Mouse (Mus musculus): Measurements from ENCODE around the gene Slc38a3. TPM values are rescaled to one million over a fixed set of nuclear protein-coding genes. Genes with fewer than 3 reads are reported as not detected.

Gene Slc38a3
- polyA plus RNA-seq, 1 experiment: 10.6 TPM

DNA sequence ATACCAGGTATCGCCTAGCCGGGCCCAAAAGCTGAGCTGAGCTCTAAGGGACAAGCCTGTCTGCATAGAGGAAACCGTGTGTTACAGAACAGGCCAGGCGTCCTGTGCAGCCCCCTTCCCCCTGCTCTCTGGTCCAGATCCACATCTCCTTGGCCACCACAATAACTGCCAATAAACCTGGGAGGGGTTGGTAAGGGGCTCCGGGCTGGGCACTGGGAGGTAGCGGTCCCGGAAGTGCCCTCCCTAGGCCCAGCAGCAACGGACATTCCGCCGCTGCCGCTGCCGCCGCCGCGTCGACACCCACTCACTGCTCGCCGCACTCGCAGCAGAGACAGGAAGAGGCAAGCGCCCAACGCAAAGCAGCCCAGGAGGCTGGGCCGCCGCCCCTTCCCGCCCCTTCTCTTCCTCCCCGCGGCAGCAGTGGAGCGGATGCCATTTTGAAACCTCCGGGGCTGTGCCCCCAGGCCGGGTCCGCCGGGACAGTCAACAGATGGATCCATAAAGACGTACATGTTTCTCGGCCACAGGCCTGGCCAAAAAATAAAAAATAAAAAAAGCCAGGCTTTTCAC is 36.2 kb downstream of the Slc38a3 start:
- TF ChIP-seq CTCF (IDR thresholded peaks at IDR 0.05; ENCODE audit: extremely low read depth, insufficient read depth, insufficient read length, insufficient replicate concordance): no peak
- TF ChIP-seq POLR2A (IDR thresholded peaks at IDR 0.05; ENCODE audit: low read depth, low read length): peak; percentile 58
- DNase-seq (ENCODE audit: low read depth in 1 of 2, low spot score in 2 of 2): peak; percentile 65 to 87
- H3K36me3 ChIP-seq (ENCODE audit: control insufficient read depth, insufficient read depth, low read length): peaks cover 7% of the 10 kb centered on the region; the same call in 1 of the 2 replicates
- peaks cover 47% of the 10 kb centered on the region; the same call in 1 of the 2 replicates for H3K4me1 ChIP-seq (ENCODE audit: control insufficient read depth, insufficient read depth, insufficient read length)
- H3K27me3 ChIP-seq (ENCODE audit: control insufficient read depth, insufficient read depth, low read length): no peaks in the 10 kb centered on the region
- H3K4me3 ChIP-seq (ENCODE audit: extremely low read depth, insufficient read depth, insufficient read length): peak overlapping the region; percentile 99
- H3K27ac ChIP-seq (ENCODE audit: insufficient read depth, low read length): peak overlapping the region; percentile 96
- under 1% methylated on average over 33 of the region's 33 CpGs for WGBS

DNA sequence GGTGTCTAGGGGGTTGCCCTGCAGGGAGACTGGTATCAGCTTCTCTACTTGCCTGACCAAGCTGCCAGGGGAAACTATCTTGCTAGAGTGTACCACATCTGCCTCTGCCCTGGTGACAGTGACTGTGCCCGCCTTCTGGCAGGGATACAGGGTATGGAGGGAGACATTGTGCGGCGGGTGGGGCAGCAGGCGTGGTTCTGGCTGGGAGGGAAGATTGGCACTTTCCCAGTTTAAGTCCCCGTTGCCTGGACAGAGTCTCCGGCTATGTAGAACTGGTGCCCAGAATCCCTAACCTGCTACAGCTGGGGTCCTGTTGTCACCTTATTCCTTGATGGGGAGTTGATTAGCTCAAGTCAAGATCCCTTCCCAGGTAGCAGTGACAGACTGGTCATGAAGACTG is 36.9 kb downstream of the Slc38a3 start:
- H3K27ac ChIP-seq (ENCODE audit: insufficient read depth, low read length): peak overlapping the region; percentile 96
- peak overlapping the region; percentile 99 for H3K4me3 ChIP-seq (ENCODE audit: extremely low read depth, insufficient read depth, insufficient read length)
- H3K27me3 ChIP-seq (ENCODE audit: control insufficient read depth, insufficient read depth, low read length): no peaks in the 10 kb centered on the region
- TF ChIP-seq CTCF (IDR thresholded peaks at IDR 0.05; ENCODE audit: extremely low read depth, insufficient read depth, insufficient read length, insufficient replicate concordance): no peak
- no peak for TF ChIP-seq POLR2A (IDR thresholded peaks at IDR 0.05; ENCODE audit: low read depth, low read length)
- 54% methylated on average over 6 of the region's 6 CpGs for WGBS
- H3K4me1 ChIP-seq (ENCODE audit: control insufficient read depth, insufficient read depth, insufficient read length): peaks cover 54% of the 10 kb centered on the region; the same call in 1 of the 2 replicates
- DNase-seq (ENCODE audit: low read depth in 1 of 2, low spot score in 2 of 2): no peak
- H3K36me3 ChIP-seq (ENCODE audit: control insufficient read depth, insufficient read depth, low read length): peaks cover 12% of the 10 kb centered on the region

DNA sequence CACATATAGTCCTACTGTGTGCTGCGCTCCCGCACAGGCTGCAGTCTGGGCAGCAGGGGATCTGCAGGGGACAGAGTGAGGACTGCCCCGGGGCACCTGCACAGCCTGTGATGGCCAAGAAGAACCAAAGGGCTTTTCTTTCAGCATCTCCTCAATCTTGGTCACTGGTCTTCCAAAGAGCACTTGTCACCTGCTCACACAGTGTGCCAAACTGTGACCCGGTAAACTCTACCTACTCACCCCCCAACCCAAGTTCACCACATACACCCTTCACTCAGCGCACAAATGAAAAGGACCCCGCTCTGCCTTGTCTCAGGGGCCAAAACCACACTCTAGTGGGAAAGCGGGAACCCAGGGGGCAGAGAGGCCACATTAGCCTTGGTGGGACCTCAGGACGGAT is 37.5 kb downstream of the Slc38a3 start:
- Histone ChIP-seq H3K36me3 (ENCODE audit: control insufficient read depth, insufficient read depth, low read length) (peaks cover 12% of the 10 kb centered on the region), H3K27me3 (ENCODE audit: control insufficient read depth, insufficient read depth, low read length) (no peaks in the 10 kb centered on the region), H3K4me3 (ENCODE audit: extremely low read depth, insufficient read depth, insufficient read length) (no peak overlapping the region), H3K27ac (ENCODE audit: insufficient read depth, low read length) (peak overlapping the region; percentile 96), H3K4me1 (ENCODE audit: control insufficient read depth, insufficient read depth, insufficient read length) (peaks cover 60% of the 10 kb centered on the region; the same call in 1 of the 2 replicates)
- no peak for TF ChIP-seq CTCF (IDR thresholded peaks at IDR 0.05; ENCODE audit: extremely low read depth, insufficient read depth, insufficient read length, insufficient replicate concordance)
- no peak for TF ChIP-seq POLR2A (IDR thresholded peaks at IDR 0.05; ENCODE audit: low read depth, low read length)
- DNase-seq (ENCODE audit: low read depth in 1 of 2, low spot score in 2 of 2): no peak
- WGBS: 87% methylated on average over 8 of the region's 8 CpGs

DNA sequence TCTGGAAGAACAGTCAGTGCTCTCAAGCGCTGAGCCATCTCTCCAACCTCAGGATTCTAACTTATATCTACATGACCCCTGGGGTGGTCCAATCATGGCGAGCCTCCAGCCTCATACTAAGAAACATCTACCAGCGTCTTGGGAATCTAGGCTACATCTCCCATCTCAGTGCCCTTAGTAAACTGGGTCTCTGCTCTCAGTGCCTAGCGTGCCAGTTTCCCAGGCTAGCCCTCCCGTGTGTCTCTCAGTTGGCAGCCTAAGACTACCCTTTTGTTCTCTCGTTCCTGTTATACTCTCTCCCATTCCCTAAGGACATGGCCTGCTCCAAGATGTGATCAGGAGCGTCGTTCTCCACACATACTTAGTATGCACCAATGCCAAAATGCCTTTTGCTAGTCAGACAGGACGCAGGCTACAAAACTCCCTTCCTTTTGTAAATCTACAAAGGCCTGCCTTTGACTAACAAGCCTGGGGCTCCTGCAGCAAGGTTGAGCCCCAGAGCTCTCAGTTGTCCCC is 38.0 kb downstream of the Slc38a3 start:
- no peak for DNase-seq (ENCODE audit: low read depth in 1 of 2, low spot score in 2 of 2)
- TF ChIP-seq POLR2A (IDR thresholded peaks at IDR 0.05; ENCODE audit: low read depth, low read length) (no peak), CTCF (IDR thresholded peaks at IDR 0.05; ENCODE audit: extremely low read depth, insufficient read depth, insufficient read length, insufficient replicate concordance) (no peak)
- peak overlapping the region; percentile 96 for H3K27ac ChIP-seq (ENCODE audit: insufficient read depth, low read length)
- no peaks in the 10 kb centered on the region for H3K27me3 ChIP-seq (ENCODE audit: control insufficient read depth, insufficient read depth, low read length)
- peaks cover 12% of the 10 kb centered on the region for H3K36me3 ChIP-seq (ENCODE audit: control insufficient read depth, insufficient read depth, low read length)
- WGBS: 86% methylated on average over 9 of the region's 9 CpGs
- H3K4me1 ChIP-seq (ENCODE audit: control insufficient read depth, insufficient read depth, insufficient read length): peaks cover 64% of the 10 kb centered on the region; the same call in 1 of the 2 replicates
- no peak overlapping the region for H3K4me3 ChIP-seq (ENCODE audit: extremely low read depth, insufficient read depth, insufficient read length)

DNA sequence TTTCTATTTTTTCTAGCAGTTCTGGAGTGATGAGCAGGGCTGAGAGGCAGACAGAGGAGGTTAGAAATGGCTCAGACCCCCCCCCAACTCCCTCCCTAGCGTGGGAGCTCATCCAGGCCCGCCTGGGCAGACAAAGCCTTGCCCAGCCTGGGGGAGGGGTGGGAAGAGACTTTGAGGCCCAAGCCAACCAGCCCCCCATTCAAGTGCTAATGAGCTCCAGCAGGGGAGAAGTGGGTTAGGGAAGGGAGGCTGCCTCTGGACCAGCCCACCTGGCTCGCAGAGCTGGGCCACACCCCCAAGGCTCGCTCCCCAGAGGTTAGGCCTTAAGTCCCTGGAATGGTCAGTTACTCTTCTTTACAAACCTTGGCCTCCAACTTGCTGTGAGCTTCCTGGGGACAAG is 38.8 kb downstream of the Slc38a3 start:
- no peak for DNase-seq (ENCODE audit: low read depth in 1 of 2, low spot score in 2 of 2)
- peaks cover 12% of the 10 kb centered on the region for H3K36me3 ChIP-seq (ENCODE audit: control insufficient read depth, insufficient read depth, low read length)
- TF ChIP-seq POLR2A (IDR thresholded peaks at IDR 0.05; ENCODE audit: low read depth, low read length) (no peak), CTCF (IDR thresholded peaks at IDR 0.05; ENCODE audit: extremely low read depth, insufficient read depth, insufficient read length, insufficient replicate concordance) (no peak)
- H3K27ac ChIP-seq (ENCODE audit: insufficient read depth, low read length): peak overlapping the region; percentile 95
- no peaks in the 10 kb centered on the region for H3K27me3 ChIP-seq (ENCODE audit: control insufficient read depth, insufficient read depth, low read length)
- peaks cover 68% of the 10 kb centered on the region; the same call in 1 of the 2 replicates for H3K4me1 ChIP-seq (ENCODE audit: control insufficient read depth, insufficient read depth, insufficient read length)
- WGBS: 53% methylated on average over 4 of the region's 4 CpGs
- H3K4me3 ChIP-seq (ENCODE audit: extremely low read depth, insufficient read depth, insufficient read length): no peak overlapping the region

DNA sequence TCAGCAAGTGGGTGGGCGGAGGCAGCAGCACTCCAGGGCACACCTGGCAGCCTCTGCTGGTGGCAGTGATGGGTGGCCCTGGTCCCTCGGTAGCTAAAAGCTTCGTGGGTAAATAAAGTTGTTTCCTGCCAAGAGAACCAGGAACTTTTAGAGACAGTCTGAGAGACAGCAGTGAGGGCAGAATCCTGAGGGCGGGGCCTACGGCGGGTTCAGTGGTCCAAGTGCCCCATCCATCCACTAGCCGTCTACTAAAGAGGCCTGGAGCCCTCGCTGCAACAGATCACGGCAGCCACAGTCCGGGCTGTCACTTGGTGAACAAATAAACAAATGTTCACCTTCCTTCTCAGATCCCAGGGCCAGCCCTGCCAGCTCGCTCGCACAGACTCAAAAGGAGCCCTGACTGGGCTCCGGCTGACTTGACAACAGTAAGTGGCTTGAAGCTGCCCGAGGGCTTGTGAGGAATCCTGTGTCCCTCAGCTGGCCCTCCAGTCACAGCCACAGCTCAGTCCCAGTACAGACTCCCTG is 39.4 kb downstream of the Slc38a3 start:
- Histone ChIP-seq H3K4me3 (ENCODE audit: extremely low read depth, insufficient read depth, insufficient read length) (no peak overlapping the region; the same call in 1 of the 2 replicates), H3K27me3 (ENCODE audit: control insufficient read depth, insufficient read depth, low read length) (no peaks in the 10 kb centered on the region), H3K36me3 (ENCODE audit: control insufficient read depth, insufficient read depth, low read length) (peaks cover 14% of the 10 kb centered on the region), H3K4me1 (ENCODE audit: control insufficient read depth, insufficient read depth, insufficient read length) (peaks cover 74% of the 10 kb centered on the region; the same call in 1 of the 2 replicates), H3K27ac (ENCODE audit: insufficient read depth, low read length) (peak overlapping the region; percentile 95)
- 40% methylated on average over 14 of the region's 14 CpGs for WGBS
- TF ChIP-seq CTCF (IDR thresholded peaks at IDR 0.05; ENCODE audit: extremely low read depth, insufficient read depth, insufficient read length, insufficient replicate concordance) (no peak), POLR2A (IDR thresholded peaks at IDR 0.05; ENCODE audit: low read depth, low read length) (no peak)
- no peak for DNase-seq (ENCODE audit: low read depth in 1 of 2, low spot score in 2 of 2)

DNA sequence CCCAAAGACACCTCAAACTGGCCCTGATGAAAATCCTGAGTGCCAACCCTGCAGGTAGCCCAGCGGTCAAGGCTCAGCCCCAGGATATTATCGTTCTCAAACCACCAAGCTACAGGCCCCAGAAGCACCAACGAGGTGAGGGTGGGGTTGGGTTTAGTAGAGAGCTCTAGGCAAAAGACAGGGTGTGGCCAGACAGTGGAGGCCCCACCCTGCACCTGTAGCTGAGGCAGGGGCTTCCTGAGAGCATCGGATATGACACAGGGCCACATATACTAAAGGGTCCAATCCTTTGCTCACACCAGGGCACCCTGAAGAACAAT is 40.0 kb downstream of the Slc38a3 start:
- no peak for DNase-seq (ENCODE audit: low read depth in 1 of 2, low spot score in 2 of 2)
- Histone ChIP-seq H3K27me3 (ENCODE audit: control insufficient read depth, insufficient read depth, low read length) (no peaks in the 10 kb centered on the region), H3K36me3 (ENCODE audit: control insufficient read depth, insufficient read depth, low read length) (peaks cover 14% of the 10 kb centered on the region), H3K4me1 (ENCODE audit: control insufficient read depth, insufficient read depth, insufficient read length) (peaks cover 79% of the 10 kb centered on the region; the same call in 1 of the 2 replicates), H3K27ac (ENCODE audit: insufficient read depth, low read length) (peak overlapping the region; percentile 95), H3K4me3 (ENCODE audit: extremely low read depth, insufficient read depth, insufficient read length) (peak overlapping the region; percentile 43; the same call in 1 of the 2 replicates)
- WGBS: 4% methylated on average over 4 of the region's 4 CpGs
- TF ChIP-seq POLR2A (IDR thresholded peaks at IDR 0.05; ENCODE audit: low read depth, low read length) (no peak), CTCF (IDR thresholded peaks at IDR 0.05; ENCODE audit: extremely low read depth, insufficient read depth, insufficient read length, insufficient replicate concordance) (no peak)

Measured in spleen, adult 2 months (tissue).